Mouse (Mus musculus) small intestine, adult 2 months (tissue): ENCODE data around the gene Prg3. TPM values are rescaled to one million over a fixed set of nuclear protein-coding genes. Genes with fewer than 3 reads are reported as not detected.
A peak's percentile ranks its signal among the peaks of the same experiment; 100 is the strongest.

Source experiments
- H3K27ac ChIP-seq: fragments of 200-500 bp; 2 replicates; pipeline ENCODE4 v1.5.1; 2012; ENCODE audit warnings: low read depth, low read length, control low read depth, inconsistent platforms; ENCODE audit not compliant: insufficient read depth
- H3K27me3 ChIP-seq: fragments of 200-500 bp; 2 replicates; pipeline ENCODE4 v1.6.1; 2012; ENCODE audit warnings: mild to moderate bottlenecking, moderate library complexity, low read length, inconsistent platforms; ENCODE audit not compliant: control insufficient read depth, insufficient read depth
- H3K36me3 ChIP-seq: fragments of 200-500 bp; 2 replicates; pipeline ENCODE4 v1.6.1; 2012; ENCODE audit warnings: mild to moderate bottlenecking, low read length, control low read depth, inconsistent platforms; ENCODE audit not compliant: control insufficient read depth, insufficient read depth
- H3K4me1 ChIP-seq: fragments of 200-500 bp; 2 replicates; pipeline ENCODE4 v1.6.1; 2012; ENCODE audit warnings: low read length, inconsistent platforms, mixed read lengths; ENCODE audit not compliant: control insufficient read depth, insufficient read depth, insufficient read length
- H3K4me3 ChIP-seq: fragments of 200-500 bp; 2 replicates; pipeline ENCODE4 v1.5.1; 2012; ENCODE audit warnings: low read depth, mild to moderate bottlenecking, control low read depth, inconsistent platforms, low read length, moderate library complexity
- CTCF ChIP-seq: fragments of 200-500 bp; IDR thresholded peaks from 2 replicates; pipeline ENCODE4 v1.5.1; 2012; ENCODE audit warnings: low read depth, mild to moderate bottlenecking, control low read depth, inconsistent platforms, low read length, moderate library complexity, mixed read lengths; ENCODE audit not compliant: insufficient replicate concordance, insufficient read length; ENCODE audit errors: extremely low read depth
- POLR2A ChIP-seq: fragments of 200-500 bp; IDR thresholded peaks from 2 replicates; pipeline ENCODE4 v1.6.1; 2012; ENCODE audit warnings: low read depth, mild to moderate bottlenecking, control low read depth, inconsistent platforms, low read length, moderate library complexity
- WGBS: fragments of 180-500 bp; shearing (Covaris S2); methylation state at CpG from one replicate; pipeline ENCODE4 v1.1.7; 2018; 5-methylcytosine and 5-hydroxymethylcytosine counted together
- polyA plus RNA-seq: library from polyadenylated mRNA; depleted of rRNA; stranded (reverse); fragments of >200 nt; gene quantifications from 2 replicates; pipeline ENCODE4 v1.2.3, GENCODE M21; 2012

Prg3 gene
- polyA plus RNA-seq, 1 experiment = not detected

DNA sequence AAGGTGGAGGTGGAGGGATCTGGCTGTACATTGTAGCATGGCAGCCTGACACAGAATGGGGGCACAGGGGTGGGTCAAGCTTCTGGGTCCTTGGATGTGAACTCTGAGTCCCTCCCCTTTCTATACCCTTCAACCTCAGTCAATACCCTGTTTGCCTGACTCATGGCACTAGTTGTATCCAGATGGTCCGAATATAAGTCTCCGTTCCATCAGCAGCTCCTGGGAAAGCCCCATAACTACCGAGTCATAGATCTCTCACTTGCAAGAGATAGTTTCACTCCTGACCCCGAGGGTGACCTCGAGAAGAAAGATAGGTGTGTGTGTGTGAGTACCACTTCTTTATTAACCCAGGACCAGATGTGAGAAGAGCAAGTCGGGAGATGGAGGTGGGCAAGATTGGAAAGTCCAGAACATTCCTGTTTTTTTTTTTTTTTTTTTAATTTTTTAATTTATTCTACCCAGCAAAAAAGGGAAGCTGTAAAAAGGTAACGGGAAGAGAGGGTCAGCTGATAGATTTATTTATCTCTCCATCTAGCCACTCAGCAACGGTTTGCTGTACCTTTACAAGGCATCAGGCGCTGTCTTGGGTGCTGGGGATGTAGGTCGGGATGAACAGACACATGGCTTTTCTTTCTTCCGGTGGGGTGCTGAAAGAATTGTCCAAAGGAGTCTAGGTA is 29.3 kb upstream of the Prg3 start:
- Histone ChIP-seq H3K27ac (no peak overlapping the region), H3K36me3 (no peaks in the 10 kb centered on the region), H3K4me3 (no peak overlapping the region), H3K4me1 (peaks cover 2% of the 10 kb centered on the region), H3K27me3 (no peaks in the 10 kb centered on the region)
- 75% methylated on average over 11 of the region's 11 CpGs for WGBS
- no peak for TF ChIP-seq CTCF

DNA sequence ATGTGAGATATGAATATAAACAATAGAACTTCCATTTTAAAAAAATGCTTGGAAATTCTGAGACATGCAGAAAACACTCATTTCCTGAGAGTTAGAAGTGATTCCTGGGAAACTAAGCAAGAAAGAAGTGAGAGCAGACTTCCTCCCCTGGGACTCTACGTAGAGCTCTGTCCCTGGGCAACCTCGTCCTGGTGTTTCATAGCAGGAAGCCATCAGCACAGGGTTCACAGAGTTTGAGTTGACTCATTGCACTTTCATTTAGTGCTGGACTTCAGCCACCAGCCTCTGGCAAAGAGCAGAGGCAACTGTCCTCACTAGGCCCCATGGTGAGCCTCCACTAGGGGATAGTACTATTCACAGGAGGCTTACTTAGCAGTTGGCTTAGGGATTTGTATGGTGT is 26.7 kb upstream of the Prg3 start:
- WGBS = 6% methylated on average over 2 of the region's 2 CpGs
- H3K36me3 ChIP-seq = no peaks in the 10 kb centered on the region

DNA sequence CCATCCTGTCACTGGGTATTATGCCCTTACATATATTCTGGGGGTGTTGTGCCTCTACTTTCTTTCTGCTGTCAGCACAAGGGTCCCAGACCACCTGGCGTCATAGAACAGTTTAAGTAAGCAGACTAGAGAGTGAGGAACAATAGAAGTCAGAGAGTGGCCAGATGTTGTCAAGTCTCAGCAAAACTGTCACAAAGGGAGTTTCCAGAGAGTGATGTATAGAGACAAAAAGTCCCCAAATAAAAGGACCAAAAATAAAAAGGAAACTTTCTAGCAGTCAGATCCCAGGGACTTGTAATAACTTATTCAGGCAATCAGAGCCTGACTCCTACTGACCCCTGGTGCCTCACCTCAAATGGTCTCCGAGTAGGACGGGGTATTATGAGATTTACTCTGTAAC is 26.1 kb upstream of the Prg3 start:
- no peaks in the 10 kb centered on the region for H3K36me3 ChIP-seq
- H3K4me3 ChIP-seq = no peak overlapping the region
- 89% methylated on average over 3 of the region's 3 CpGs for WGBS
- peaks cover 2% of the 10 kb centered on the region for H3K4me1 ChIP-seq
- no peaks in the 10 kb centered on the region for H3K27me3 ChIP-seq
- peak overlapping the region; percentile 45; the same call in 1 of the 2 replicates for H3K27ac ChIP-seq
- no peak for TF ChIP-seq CTCF
- TF ChIP-seq POLR2A = no peak

More for the DNA sequence above, 26.7 kb upstream of the Prg3 start:
- H3K4me1 ChIP-seq = peaks cover 2% of the 10 kb centered on the region
- no peak overlapping the region for H3K4me3 ChIP-seq
- H3K27ac ChIP-seq = no peak overlapping the region
- TF ChIP-seq CTCF (no peak), POLR2A (no peak)
- H3K27me3 ChIP-seq = no peaks in the 10 kb centered on the region

DNA sequence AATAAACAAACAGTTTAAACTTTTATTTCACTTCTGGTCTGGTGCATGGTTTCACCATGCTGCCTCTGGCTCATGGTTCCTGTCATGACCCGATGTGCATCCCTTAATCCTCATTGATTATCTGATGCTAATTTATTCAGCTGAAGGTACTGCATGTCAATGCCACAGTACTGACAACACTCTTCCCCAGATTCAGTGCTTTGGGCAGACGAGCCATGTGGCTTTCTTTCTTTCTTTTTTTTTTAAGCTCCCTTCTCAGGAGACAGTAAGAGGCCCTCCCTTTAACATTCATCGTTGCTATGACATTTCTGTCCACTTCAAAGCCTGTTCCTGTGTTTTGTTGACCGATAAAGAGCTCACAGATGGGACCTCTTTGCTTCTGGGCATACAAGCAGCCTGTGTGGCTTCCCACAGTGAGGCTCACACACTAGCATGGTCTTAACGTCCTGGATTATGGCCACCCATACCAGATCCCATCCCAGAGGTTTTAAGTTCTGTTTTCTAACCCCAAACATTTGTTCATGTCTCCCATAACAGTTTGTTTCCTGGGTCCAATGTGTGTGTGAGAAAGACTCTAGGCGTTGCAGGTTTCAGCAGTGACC is 25.0 kb upstream of the Prg3 start:
- H3K4me1 ChIP-seq = peaks cover 2% of the 10 kb centered on the region
- H3K4me3 ChIP-seq = no peak overlapping the region
- no peaks in the 10 kb centered on the region for H3K36me3 ChIP-seq
- H3K27ac ChIP-seq = peak overlapping the region; percentile 69
- WGBS = 59% methylated on average over 6 of the region's 6 CpGs
- no peaks in the 10 kb centered on the region for H3K27me3 ChIP-seq
- TF ChIP-seq CTCF (no peak), POLR2A (no peak)

DNA sequence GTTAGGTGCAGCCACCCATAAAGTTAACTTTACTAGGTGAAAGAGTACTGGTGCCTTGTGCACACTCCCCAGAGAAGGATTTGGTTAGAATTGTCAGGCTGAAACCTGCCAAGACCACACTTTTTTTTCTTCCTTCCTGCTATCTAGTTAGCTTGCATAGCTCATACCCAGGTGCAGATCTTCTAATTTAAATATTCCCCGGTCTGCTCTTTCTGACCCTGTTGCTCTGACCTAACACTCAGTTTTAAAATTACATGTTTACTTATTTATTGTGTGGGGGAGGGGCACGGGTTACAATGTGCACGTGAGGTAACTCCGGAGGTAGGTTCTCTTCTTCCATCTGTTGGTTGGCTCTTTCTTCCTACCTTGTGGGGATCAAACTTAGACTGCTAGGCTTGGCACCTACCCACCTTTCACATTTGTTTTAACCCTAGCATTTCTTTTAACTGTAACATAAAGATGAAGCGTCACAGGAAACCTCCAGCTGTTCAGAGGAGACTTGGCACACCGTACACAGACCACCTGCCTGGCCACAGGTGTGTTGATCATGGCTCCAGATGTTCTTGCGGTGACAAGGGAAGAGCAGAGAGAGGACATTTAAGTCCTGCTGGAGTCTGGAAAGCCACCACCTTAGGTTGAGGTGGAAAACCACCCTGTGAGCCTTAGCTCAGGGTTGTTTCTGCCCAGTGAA is 23.8 kb upstream of the Prg3 start:
- H3K36me3 ChIP-seq = no peaks in the 10 kb centered on the region
- H3K4me1 ChIP-seq = peaks cover 2% of the 10 kb centered on the region
- TF ChIP-seq POLR2A = no peak
- no peak for TF ChIP-seq CTCF
- H3K4me3 ChIP-seq = no peak overlapping the region
- H3K27ac ChIP-seq = peak overlapping the region; percentile 70
- no peaks in the 10 kb centered on the region for H3K27me3 ChIP-seq
- WGBS = 73% methylated on average over 7 of the region's 7 CpGs

DNA sequence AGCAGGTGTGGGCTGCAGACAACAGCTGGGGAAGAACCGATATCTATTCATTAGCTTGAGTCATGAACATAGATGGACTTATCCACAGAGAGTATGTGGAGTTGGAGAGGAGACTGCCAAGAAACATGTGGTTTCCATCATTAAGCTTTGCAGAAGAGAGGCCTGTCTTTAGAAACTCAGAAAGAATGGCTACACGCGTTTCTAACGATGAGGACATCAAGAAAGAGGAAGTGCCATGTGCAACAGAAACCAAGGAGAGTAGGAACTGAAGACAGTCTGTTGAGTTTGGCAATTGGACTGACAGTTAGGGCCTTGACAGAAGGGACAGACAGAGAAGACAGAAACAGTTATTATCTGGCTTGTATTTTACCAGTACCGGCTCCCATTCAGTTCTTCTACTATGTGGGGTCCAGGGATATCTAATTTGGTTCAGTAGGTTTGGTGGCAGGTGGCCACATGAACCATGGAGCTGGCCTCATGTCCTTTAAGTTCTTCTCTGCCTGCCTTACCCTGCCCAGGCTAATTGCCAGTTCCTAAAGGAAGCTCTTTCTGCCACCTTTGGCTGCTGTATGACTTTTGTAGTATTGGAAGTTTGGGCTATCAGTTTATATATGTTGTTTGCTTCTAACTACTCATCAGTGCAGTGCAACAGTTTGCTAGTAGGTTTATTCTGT is 20.6 kb upstream of the Prg3 start:
- 77% methylated on average over 5 of the region's 5 CpGs for WGBS
- H3K27ac ChIP-seq = no peak overlapping the region
- TF ChIP-seq CTCF = no peak
- H3K4me1 ChIP-seq = no peaks in the 10 kb centered on the region; the same call in 1 of the 2 replicates
- no peak overlapping the region for H3K4me3 ChIP-seq
- H3K27me3 ChIP-seq = no peaks in the 10 kb centered on the region
- H3K36me3 ChIP-seq = no peaks in the 10 kb centered on the region

DNA sequence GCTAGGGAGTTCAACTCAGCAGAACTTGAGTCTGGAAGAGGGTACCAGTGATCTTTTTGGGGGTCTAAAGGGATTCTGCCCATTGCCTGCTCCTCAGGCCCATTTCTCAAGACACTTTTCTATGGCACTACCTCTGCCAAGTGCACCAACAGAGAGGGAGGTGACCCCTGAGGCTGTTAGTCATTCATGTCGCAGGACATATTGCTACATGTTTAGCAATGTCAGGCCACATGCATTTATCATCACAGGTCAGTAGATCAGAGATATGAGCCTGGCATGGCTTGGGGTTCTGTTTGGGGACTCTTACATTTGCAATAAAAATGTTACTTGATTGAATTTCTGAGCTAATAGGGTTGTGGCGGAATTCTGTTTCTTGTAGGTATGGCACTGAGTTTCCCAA is 12.4 kb upstream of the Prg3 start:
- Histone ChIP-seq H3K36me3 (no peaks in the 10 kb centered on the region), H3K27ac (no peak overlapping the region), H3K4me3 (no peak overlapping the region), H3K4me1 (no peaks in the 10 kb centered on the region), H3K27me3 (no peaks in the 10 kb centered on the region)
- TF ChIP-seq POLR2A = no peak
- 85% methylated on average over 2 of the region's 2 CpGs for WGBS
